Comparison of ENCODE assay signal across 10 mouse cellular contexts in the genomic region with DNA sequence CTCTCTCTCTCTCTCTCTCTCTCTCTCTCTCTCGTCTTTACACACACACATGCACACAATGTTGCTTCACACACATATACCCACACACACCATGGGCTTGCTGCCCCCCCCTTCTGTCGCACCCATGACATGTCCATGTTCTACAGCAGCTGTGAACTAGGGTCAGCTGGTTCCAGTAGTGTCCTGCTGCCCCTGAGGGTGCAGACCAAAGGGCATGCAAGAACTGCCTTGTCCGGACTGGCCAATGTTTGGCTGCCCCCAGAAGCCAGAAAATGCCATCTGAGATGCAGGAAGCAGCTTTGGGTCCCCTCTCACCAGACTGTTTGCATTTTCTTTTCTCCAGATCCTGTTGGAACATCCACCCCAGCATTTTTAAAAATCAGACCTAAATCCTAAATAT. TPM values are rescaled to one million over a fixed set of nuclear protein-coding genes. Genes with fewer than 3 reads are reported as not detected.
DNase-seq lines count a peak whose midpoint lies in the region; ATAC-seq and TF ChIP-seq lines count a peak whose summit lies in the region.
"Had no signal": no experiment of that assay in that cellular context is flagged by ENCODE, and none has a peak within 500 bp of the region (broad histone marks: within the 10 kb centered on the region; RNA-seq: fewer than 3 reads in every experiment).

No protein-coding gene starts in this region.

- peaks cover 84% of the 10 kb centered on the region for H3K27me3 ChIP-seq in embryonic facial prominence, embryonic 12.5 days
- H3K27me3 ChIP-seq in embryonic facial prominence, embryonic 10.5 days (replicated peaks; ENCODE audit: low read depth, poor library complexity, severe bottlenecking): peaks cover 100% of the 10 kb centered on the region
- H3K27me3 ChIP-seq in embryonic facial prominence, embryonic 13.5 days: peaks cover 84% of the 10 kb centered on the region
- peaks cover 68% of the 10 kb centered on the region for H3K27me3 ChIP-seq in midbrain, embryonic 15.5 days (replicated peaks)
- no peaks in the 10 kb centered on the region for H3K27me3 ChIP-seq in thymus, adult 2 months (ENCODE audit: control insufficient read depth, insufficient read depth, low read length)

- no peak overlapping the region for H3K4me3 ChIP-seq in embryonic facial prominence, embryonic 12.5 days
- no peak overlapping the region for H3K4me3 ChIP-seq in embryonic facial prominence, embryonic 10.5 days
- peak overlapping the region; percentile 63 for H3K4me3 ChIP-seq in left cerebral cortex, adult 2 months
- H3K4me3 ChIP-seq in embryonic facial prominence, embryonic 13.5 days: peak overlapping the region; percentile 38; the same call in 1 of the 2 replicates
- peak overlapping the region; percentile 31 for H3K4me3 ChIP-seq in midbrain, embryonic 15.5 days
- no peak overlapping the region for H3K4me3 ChIP-seq in thymus, adult 2 months (ENCODE audit: control insufficient read depth, insufficient read depth, low read length)
- H3K4me3 ChIP-seq: liver, embryonic 13.5 days had no signal

- no peak for TF ChIP-seq CTCF in left cerebral cortex, adult 2 months (IDR thresholded peaks at IDR 0.05)
- no peak for TF ChIP-seq CTCF in thymus, adult 2 months (IDR thresholded peaks at IDR 0.05; ENCODE audit: borderline replicate concordance, control insufficient read depth, extremely low read depth, insufficient read depth, low read length, poor library complexity)

- no peak for ATAC-seq in embryonic facial prominence, embryonic 12.5 days (ENCODE audit: insufficient number of reproducible peaks, insufficient read depth, low FRiP score, low TSS enrichment)
- ATAC-seq in embryonic facial prominence, embryonic 13.5 days (ENCODE audit: insufficient number of reproducible peaks, insufficient read depth, low FRiP score, low TSS enrichment, low read depth): no peak
- ATAC-seq in midbrain, embryonic 15.5 days (replicated peaks): no peak
- ATAC-seq: intestine, postnatal 0 days had no signal

- H3K27ac ChIP-seq in embryonic facial prominence, embryonic 12.5 days: no peak overlapping the region
- H3K27ac ChIP-seq in embryonic facial prominence, embryonic 10.5 days (replicated peaks): no peak overlapping the region
- H3K27ac ChIP-seq in left cerebral cortex, adult 2 months: peak overlapping the region; percentile 96
- no peak overlapping the region for H3K27ac ChIP-seq in embryonic facial prominence, embryonic 13.5 days
- peak overlapping the region; percentile 82 for H3K27ac ChIP-seq in midbrain, embryonic 15.5 days
- H3K27ac ChIP-seq in thymus, adult 2 months (ENCODE audit: control insufficient read depth, insufficient read depth, low read length): no peak overlapping the region
- H3K27ac ChIP-seq: liver, embryonic 13.5 days had no signal

- no peak overlapping the region for H3K9ac ChIP-seq in embryonic facial prominence, embryonic 12.5 days
- H3K9ac ChIP-seq in embryonic facial prominence, embryonic 13.5 days: no peak overlapping the region; the same call in 1 of the 2 replicates
- H3K9ac ChIP-seq in midbrain, embryonic 15.5 days: peak overlapping the region; percentile 18; the same call in 1 of the 2 replicates
- H3K9ac ChIP-seq: liver, embryonic 13.5 days had no signal

- peaks cover 20% of the 10 kb centered on the region for H3K36me3 ChIP-seq in embryonic facial prominence, embryonic 12.5 days
- H3K36me3 ChIP-seq in embryonic facial prominence, embryonic 10.5 days (replicated peaks): no peaks in the 10 kb centered on the region
- H3K36me3 ChIP-seq in embryonic facial prominence, embryonic 13.5 days: peaks cover 31% of the 10 kb centered on the region
- no peaks in the 10 kb centered on the region for H3K36me3 ChIP-seq in midbrain, embryonic 15.5 days (replicated peaks)
- H3K36me3 ChIP-seq in thymus, adult 2 months (ENCODE audit: control insufficient read depth, insufficient read depth, low read length): no peaks in the 10 kb centered on the region
- H3K36me3 ChIP-seq: liver, embryonic 13.5 days had no signal

- intact Hi-C loops in left cerebral cortex, adult 2 months (cut with DNase I): loop anchor here (2.0 to 5.0 kb wide), 2 partner anchors 26 to 35 kb away; no protein-coding TSS in a partner anchor

- no peaks in the 10 kb centered on the region for H3K9me3 ChIP-seq in embryonic facial prominence, embryonic 12.5 days
- no peaks in the 10 kb centered on the region for H3K9me3 ChIP-seq in embryonic facial prominence, embryonic 10.5 days
- H3K9me3 ChIP-seq in embryonic facial prominence, embryonic 13.5 days: no peaks in the 10 kb centered on the region
- H3K9me3 ChIP-seq in midbrain, embryonic 15.5 days: no peaks in the 10 kb centered on the region
- H3K9me3 ChIP-seq: liver, embryonic 13.5 days had no signal

- 6% methylated on average over 3 of the region's 3 CpGs for WGBS in embryonic facial prominence, embryonic 12.5 days
- WGBS in embryonic facial prominence, embryonic 10.5 days: 2% methylated on average over 3 of the region's 3 CpGs
- 11% methylated on average over 3 of the region's 3 CpGs for WGBS in embryonic facial prominence, embryonic 13.5 days
- WGBS in midbrain, embryonic 15.5 days: 5% methylated on average over 3 of the region's 3 CpGs
- 58% methylated on average over 3 of the region's 3 CpGs for WGBS in thymus, adult 2 months

- no peak for TF ChIP-seq POLR2A in thymus, adult 2 months (IDR thresholded peaks at IDR 0.05; ENCODE audit: control insufficient read depth, extremely low read depth, insufficient read depth, low read length, poor library complexity)

- H3K4me2 ChIP-seq in embryonic facial prominence, embryonic 12.5 days (replicated peaks): peak overlapping the region; percentile 38; the same call in 1 of the 2 replicates
- H3K4me2 ChIP-seq in embryonic facial prominence, embryonic 13.5 days: peak overlapping the region; percentile 57
- peak overlapping the region; percentile 49 for H3K4me2 ChIP-seq in midbrain, embryonic 15.5 days

- peaks cover 56% of the 10 kb centered on the region for H3K4me1 ChIP-seq in embryonic facial prominence, embryonic 12.5 days
- peaks cover 41% of the 10 kb centered on the region for H3K4me1 ChIP-seq in embryonic facial prominence, embryonic 10.5 days
- H3K4me1 ChIP-seq in embryonic facial prominence, embryonic 13.5 days: peaks cover 59% of the 10 kb centered on the region
- peaks cover 35% of the 10 kb centered on the region for H3K4me1 ChIP-seq in midbrain, embryonic 15.5 days
- H3K4me1 ChIP-seq in thymus, adult 2 months (replicated peaks; ENCODE audit: control insufficient read depth, insufficient read depth, low read length): peaks cover 18% of the 10 kb centered on the region

- no peak for DNase-seq in embryonic facial prominence, embryonic 10.5 days (ENCODE audit: low spot score)
- no peak for DNase-seq in left cerebral cortex, adult 2 months (ENCODE audit: extremely low spot score in 1 of 2, low spot score in 2 of 2)
- no peak for DNase-seq in left cerebral cortex, adult 11 months (ENCODE audit: low spot score)
- no peak for DNase-seq in retina, embryonic 14.5 days (ENCODE audit: low spot score)
- no peak for DNase-seq in thymus, adult 2 months
- DNase-seq: liver, embryonic 13.5 days had no signal

RNA-seq across cellular contexts. Expression of a gene that starts 27.5 kb away (rescaled TPM):
- 18.4 and 21.2 TPM in 2 replicates for polyA plus RNA-seq in embryonic facial prominence, embryonic 12.5 days (2016; fragmentation: Nextera tagmentation; extraction: Ambion mirVana)
- 0.29 and 0.77 TPM in 2 replicates for polyA plus RNA-seq in embryonic facial prominence, embryonic 10.5 days (2016; fragmentation: Nextera tagmentation; extraction: Ambion mirVana)
- 100 to 1,000 TPM; 347 to 350 TPM for total RNA-seq in left cerebral cortex, adult 2 months (2021)
- 37.0 and 42.9 TPM in 2 replicates for polyA plus RNA-seq in embryonic facial prominence, embryonic 13.5 days (2015; fragmentation: Nextera tagmentation; extraction: Ambion mirVana)
- 48.6 and 54.0 TPM in 2 replicates for polyA plus RNA-seq in midbrain, embryonic 15.5 days (2015; fragmentation: Nextera tagmentation; extraction: Ambion mirVana)
- polyA plus RNA-seq in thymus, adult 2 months (2012; rRNA removed): 17.7 and 18.2 TPM in 2 replicates

RNA-seq across cellular contexts. Expression of a gene that starts 49.8 kb away (rescaled TPM):
- 7.1 and 7.4 TPM in 2 replicates for polyA plus RNA-seq in embryonic facial prominence, embryonic 12.5 days (2016; fragmentation: Nextera tagmentation; extraction: Ambion mirVana)
- 1.6 and 3.6 TPM in 2 replicates for polyA plus RNA-seq in embryonic facial prominence, embryonic 10.5 days (2016; fragmentation: Nextera tagmentation; extraction: Ambion mirVana)
- not detected for total RNA-seq in left cerebral cortex, adult 2 months (2021)
- polyA plus RNA-seq in embryonic facial prominence, embryonic 13.5 days (2015; fragmentation: Nextera tagmentation; extraction: Ambion mirVana): 6.1 and 6.2 TPM in 2 replicates
- polyA plus RNA-seq in midbrain, embryonic 15.5 days (2015; fragmentation: Nextera tagmentation; extraction: Ambion mirVana): 0.97 and 1.8 TPM in 2 replicates
- 1.8 and 2.6 TPM in 2 replicates for polyA plus RNA-seq in thymus, adult 2 months (2012; rRNA removed)

RNA-seq across cellular contexts. Expression of a gene that starts 50.0 kb away (rescaled TPM):
- polyA plus RNA-seq in embryonic facial prominence, embryonic 12.5 days (2016; fragmentation: Nextera tagmentation; extraction: Ambion mirVana): 5.3 and 5.5 TPM in 2 replicates
- 2.8 and 3.0 TPM in 2 replicates for polyA plus RNA-seq in embryonic facial prominence, embryonic 10.5 days (2016; fragmentation: Nextera tagmentation; extraction: Ambion mirVana)
- total RNA-seq in left cerebral cortex, adult 2 months (2021): 10 to 100 TPM in 1 of 2 experiments, 1 to 10 TPM in 1; 9.7 to 11.1 TPM
- 7.0 TPM in 2 replicates for polyA plus RNA-seq in embryonic facial prominence, embryonic 13.5 days (2015; fragmentation: Nextera tagmentation; extraction: Ambion mirVana)
- 12.3 and 13.4 TPM in 2 replicates for polyA plus RNA-seq in midbrain, embryonic 15.5 days (2015; fragmentation: Nextera tagmentation; extraction: Ambion mirVana)
- polyA plus RNA-seq in thymus, adult 2 months (2012; rRNA removed): 2.2 TPM in 2 replicates

RNA-seq across cellular contexts. Expression of a gene that starts 58.7 kb away (rescaled TPM):
- polyA plus RNA-seq in embryonic facial prominence, embryonic 12.5 days (2016; fragmentation: Nextera tagmentation; extraction: Ambion mirVana): 46.7 and 46.8 TPM in 2 replicates
- 45.2 and 47.3 TPM in 2 replicates for polyA plus RNA-seq in embryonic facial prominence, embryonic 10.5 days (2016; fragmentation: Nextera tagmentation; extraction: Ambion mirVana)
- total RNA-seq in left cerebral cortex, adult 2 months (2021): 10 to 100 TPM; 23.9 to 25.8 TPM
- polyA plus RNA-seq in embryonic facial prominence, embryonic 13.5 days (2015; fragmentation: Nextera tagmentation; extraction: Ambion mirVana): 45.6 and 48.2 TPM in 2 replicates
- polyA plus RNA-seq in midbrain, embryonic 15.5 days (2015; fragmentation: Nextera tagmentation; extraction: Ambion mirVana): 35.5 and 36.1 TPM in 2 replicates
- polyA plus RNA-seq in thymus, adult 2 months (2012; rRNA removed): 52.9 and 60.6 TPM in 2 replicates

Comparison
In these comparisons a context has a peak if more than half of its experiments do, and no peak if none do; other contexts are left out.
1. H3K4me3 ChIP-seq: peak in left cerebral cortex, adult 2 months (single experiment), embryonic facial prominence, embryonic 13.5 days (single experiment) and midbrain, embryonic 15.5 days (single experiment); none in embryonic facial prominence, embryonic 12.5 days (single experiment), embryonic facial prominence, embryonic 10.5 days (single experiment) and thymus, adult 2 months (single experiment).
2. RNA of a gene that starts 27.5 kb away (polyA plus RNA-seq): 48.6 to 54.0 TPM in midbrain, embryonic 15.5 days, 37.0 to 42.9 TPM in embryonic facial prominence, embryonic 13.5 days, 18.4 to 21.2 TPM in embryonic facial prominence, embryonic 12.5 days and 17.7 to 18.2 TPM in thymus, adult 2 months; 0.29 to 0.77 TPM in embryonic facial prominence, embryonic 10.5 days; every median in the first group is over 10 times any median in the second.
3. H3K27ac ChIP-seq: peak in left cerebral cortex, adult 2 months (single experiment) and midbrain, embryonic 15.5 days (single experiment); none in embryonic facial prominence, embryonic 12.5 days (single experiment), embryonic facial prominence, embryonic 10.5 days (single experiment), embryonic facial prominence, embryonic 13.5 days (single experiment) and thymus, adult 2 months (single experiment).
4. Peak in every context shown above with its lines, with median percentiles within 50 percentile points of each other: H3K4me2 ChIP-seq.